Mouse (Mus musculus) CH12.LX (cell line): ENCODE data around the gene Gm10912. TPM values are rescaled to one million over a fixed set of nuclear protein-coding genes. Genes with fewer than 3 reads are reported as not detected.
"Not testable (repeated sequence)": the region's sequence is repeated elsewhere in the genome, so short reads cannot be mapped to it uniquely, and the experiment has no call there.

ENCODE experiments used
- DNase-seq: peaks from one replicate; pipeline ENCODE4 v3.0.0-alpha.2; 2013; ENCODE audit errors: extremely low read depth
- H3K27ac ChIP-seq: 2 replicates; pipeline ENCODE4 v1.5.1; 2012; ENCODE audit warnings: low read depth, mild to moderate bottlenecking, control low read depth, moderate library complexity; ENCODE audit not compliant: insufficient read depth
- H3K27me3 ChIP-seq: replicated peaks from 2 replicates; pipeline ENCODE3; 2012; ENCODE audit warnings: inconsistent platforms
- H3K36me3 ChIP-seq, 2 experiments: replicated peaks in 1 of 2; 2 replicates each; pipeline versions ENCODE3 to v1.6.1; 2012; ENCODE audit warnings: inconsistent platforms in 1 of 2, low read length in 1 of 2, mild to moderate bottlenecking in 1 of 2, mixed read lengths in 1 of 2, moderate library complexity in 1 of 2; ENCODE audit not compliant: control insufficient read depth in 1 of 2, insufficient read depth in 1 of 2
- H3K4me1 ChIP-seq, 2 experiments: 2 replicates each; pipeline ENCODE4 v1.6.1; 2012; ENCODE audit warnings: inconsistent platforms in 1 of 2, moderate library complexity in 1 of 2; ENCODE audit not compliant: insufficient read depth in 2 of 2, control insufficient read depth in 1 of 2
- H3K4me2 ChIP-seq: 2 replicates; pipeline ENCODE4 v1.6.1; 2012; ENCODE audit warnings: low read depth, mild to moderate bottlenecking, control low read depth; ENCODE audit not compliant: poor library complexity, insufficient read depth, severe bottlenecking
- H3K4me3 ChIP-seq, 3 experiments: fragments of 150-350 bp in 1 of 3; sonication (generic) in 1 of 3; replicated peaks in 1 of 3; 2 replicates each; pipeline versions ENCODE3 to v1.5.1; 2011 to 2012; ENCODE audit warnings: low read depth in 2 of 3, low read length in 2 of 3, mild to moderate bottlenecking in 2 of 3, moderate library complexity in 2 of 3, control low read depth in 1 of 3, improper control_type of control experiment in 1 of 3, inconsistent platforms in 1 of 3, mixed read lengths in 1 of 3; ENCODE audit not compliant: poor library complexity in 1 of 3
- H3K79me2 ChIP-seq: replicated peaks from 2 replicates; pipeline ENCODE4 v1.6.1; 2012; ENCODE audit warnings: mild to moderate bottlenecking, moderate library complexity; ENCODE audit not compliant: control insufficient read depth, poor library complexity, insufficient read depth, severe bottlenecking; ENCODE audit errors: extremely low read depth
- H3K9ac ChIP-seq: 2 replicates; pipeline ENCODE4 v1.6.1; 2012; ENCODE audit warnings: low read depth, mild to moderate bottlenecking, control low read depth, moderate library complexity; ENCODE audit not compliant: insufficient read depth
- H3K9me3 ChIP-seq: replicated peaks from 2 replicates; pipeline ENCODE3; 2012; ENCODE audit warnings: low read length, inconsistent platforms, mixed read lengths
- BHLHE40 ChIP-seq: IDR thresholded peaks from 2 replicates; pipeline ENCODE4 v1.6.1; 2011; ENCODE audit warnings: mild to moderate bottlenecking, low read depth, low read length, improper control_type of control experiment
- CHD2 ChIP-seq: IDR thresholded peaks from 2 replicates; pipeline ENCODE4 v1.6.1; 2011; ENCODE audit warnings: low read length, improper control_type of control experiment
- ELF1 ChIP-seq: IDR thresholded peaks from 2 replicates; pipeline ENCODE4 v1.6.1; 2014; ENCODE audit warnings: low read depth, mild to moderate bottlenecking, inconsistent platforms, low read length, improper control_type of control experiment
- EP300 ChIP-seq: IDR thresholded peaks from 2 replicates; pipeline ENCODE4 v1.6.1; 2011; ENCODE audit warnings: low read length, improper control_type of control experiment
- ETS1 ChIP-seq: conservative IDR thresholded peaks from 2 replicates; pipeline ENCODE4 v1.6.1; 2012; ENCODE audit warnings: low read depth, mild to moderate bottlenecking, inconsistent platforms, low read length, improper control_type of control experiment, moderate library complexity
- JUND ChIP-seq: conservative IDR thresholded peaks from 2 replicates; pipeline ENCODE4 v1.6.1; 2011; ENCODE audit warnings: low read depth, low read length, improper control_type of control experiment
- MEF2A ChIP-seq: IDR thresholded peaks from 2 replicates; pipeline ENCODE4 v1.6.1; 2014; ENCODE audit warnings: low read depth, mild to moderate bottlenecking, inconsistent platforms, low read length, improper control_type of control experiment, borderline replicate concordance
- MXI1 ChIP-seq: IDR thresholded peaks from 2 replicates; pipeline ENCODE4 v1.6.1; 2011; ENCODE audit warnings: mild to moderate bottlenecking, low read depth, low read length, improper control_type of control experiment
- NELFE ChIP-seq: IDR thresholded peaks from 2 replicates; pipeline ENCODE4 v1.6.1; 2011; ENCODE audit warnings: low read depth, low read length, improper control_type of control experiment
- NRF1 ChIP-seq: IDR thresholded peaks from 2 replicates; pipeline ENCODE4 v1.6.1; 2014; ENCODE audit warnings: low read depth, mild to moderate bottlenecking, inconsistent platforms, low read length, improper control_type of control experiment, moderate library complexity
- PAX5 ChIP-seq: IDR thresholded peaks from 2 replicates; pipeline ENCODE4 v1.6.1; 2012; ENCODE audit warnings: low read length, inconsistent platforms, mixed read lengths
- POLR2A ChIP-seq: IDR thresholded peaks from 2 replicates; pipeline ENCODE4 v1.6.1; 2011; ENCODE audit warnings: low read depth, mild to moderate bottlenecking, improper control_type of control experiment, low read length
- RAD21 ChIP-seq: IDR thresholded peaks from 2 replicates; pipeline ENCODE4 v1.6.1; 2011; ENCODE audit warnings: low read depth, mild to moderate bottlenecking, low read length, improper control_type of control experiment, moderate library complexity
- RCOR1 ChIP-seq: conservative IDR thresholded peaks from 2 replicates; pipeline ENCODE4 v1.6.1; 2012; ENCODE audit warnings: low read depth, mild to moderate bottlenecking, inconsistent platforms, low read length, improper control_type of control experiment
- SIN3A ChIP-seq: IDR thresholded peaks from 2 replicates; pipeline ENCODE4 v1.6.1; 2012; ENCODE audit warnings: low read length, improper control_type of control experiment, inconsistent platforms
- TBP ChIP-seq: conservative IDR thresholded peaks from 2 replicates; pipeline ENCODE4 v1.6.1; 2011; ENCODE audit warnings: low read depth, low read length, improper control_type of control experiment
- TCF12 ChIP-seq: IDR thresholded peaks from 2 replicates; pipeline ENCODE4 v1.6.1; 2014; ENCODE audit warnings: low read depth, mild to moderate bottlenecking, inconsistent platforms, low read length, improper control_type of control experiment
- USF2 ChIP-seq: conservative IDR thresholded peaks from 2 replicates; pipeline ENCODE4 v1.6.1; 2011; ENCODE audit warnings: low read depth, low read length, improper control_type of control experiment
- ZC3H11A ChIP-seq: IDR thresholded peaks from 2 replicates; pipeline ENCODE4 v1.6.1; 2012; ENCODE audit warnings: low read depth, mild to moderate bottlenecking, inconsistent platforms, low read length, improper control_type of control experiment
- ZKSCAN1 ChIP-seq: IDR thresholded peaks from 2 replicates; pipeline ENCODE4 v1.6.1; 2012; ENCODE audit warnings: low read depth, inconsistent platforms, low read length, improper control_type of control experiment, borderline replicate concordance
- dilution Hi-C: fragments of 300-500 bp; cut with MboI; formaldehyde crosslinking; loops from 2 replicates; pipeline ENCODE4 v1.14.3; 2020; ENCODE audit warnings: low sequenced_read_pairs; ENCODE audit not compliant: extremely low pct_unique_long_range_greater_than_20kb, extremely low pct_ligation_motif_present
- in situ Hi-C: fragments of 300-500 bp; cut with MboI; formaldehyde crosslinking; loops from 3 replicates; pipeline ENCODE4 v1.14.3; 2019; ENCODE audit warnings: low sequenced_read_pairs, low pct_ligation_motif_present, low pct_unique_long_range_greater_than_20kb, mixed read lengths
- polyA plus RNA-seq: library from polyadenylated mRNA; unstranded; fragments of >175 nt; gene quantifications from 2 replicates; pipeline ENCODE4 v1.2.1, GENCODE M21; 2012; ENCODE audit warnings: low read depth; ENCODE audit not compliant: insufficient read length
- total RNA-seq, 2 experiments: library from RNA; depleted of rRNA; stranded (reverse); fragments of 300-350 nt in 1 of 2; fragments of >200 nt in 1 of 2; gene quantifications; 2 replicates each; pipeline ENCODE4 v1.2.3; 2012 to 2014

Gene Gm10912
- total and polyA plus RNA-seq, 3 experiments, result not detected

GRCm38 (mm10) chr2:104099946-104100345, 34.3 kb downstream of the Gm10912 start:
- Histone ChIP-seq H3K4me1 (peaks cover 0 to 9% of the 10 kb centered on the region in 2 experiments; a peak in 2 of 4 replicates), H3K79me2 (no peaks in the 10 kb centered on the region), H3K27me3 (no peaks in the 10 kb centered on the region), H3K36me3 (no peaks in the 10 kb centered on the region), H3K9ac (no peak overlapping the region), H3K4me2 (no peak overlapping the region), H3K9me3 (no peaks in the 10 kb centered on the region), H3K4me3 (no peak overlapping the region), H3K27ac (no peak overlapping the region)
- in situ Hi-C loops (no loop called here), dilution Hi-C loops (no loop called here)
- DNase-seq, result no peak
- TF ChIP-seq ETS1, result no peak
- no peak for TF ChIP-seq RCOR1
- TF ChIP-seq PAX5, result no peak
- no peak for TF ChIP-seq ZKSCAN1
- TF ChIP-seq TBP, result no peak
- TF ChIP-seq RAD21, result no peak
- no peak for TF ChIP-seq EP300
- TF ChIP-seq SIN3A, result no peak
- TF ChIP-seq POLR2A, result no peak
- TF ChIP-seq BHLHE40, result no peak
- TF ChIP-seq ZC3H11A, result no peak
- TF ChIP-seq NRF1, result no peak
- TF ChIP-seq MXI1, result no peak
- no peak for TF ChIP-seq JUND
- no peak for TF ChIP-seq TCF12
- TF ChIP-seq USF2, result no peak
- no peak for TF ChIP-seq CHD2
- no peak for TF ChIP-seq ELF1

DNA sequence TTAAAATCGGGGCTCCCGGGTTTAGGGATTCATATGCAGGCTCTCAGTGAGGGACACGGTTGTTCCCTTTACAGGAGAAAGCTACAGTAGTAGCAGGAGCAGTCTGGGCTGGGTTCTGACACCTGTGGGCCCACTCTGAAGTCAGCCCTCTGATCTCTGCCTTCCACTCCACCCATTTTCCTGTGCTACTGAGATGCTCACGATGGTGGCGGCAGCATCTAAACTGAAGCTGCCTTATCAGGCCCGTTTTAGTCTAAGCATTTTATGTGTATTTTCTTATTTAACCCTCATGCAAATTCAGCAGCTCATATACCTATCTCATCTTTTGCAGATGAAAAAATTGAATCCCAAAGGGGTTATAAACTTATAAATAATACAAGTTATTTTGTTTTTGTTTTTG, 39.2 kb downstream of the Gm10912 start:
- dilution Hi-C loops (no loop called here), in situ Hi-C loops (no loop called here)
- Histone ChIP-seq H3K27me3 (no peaks in the 10 kb centered on the region), H3K79me2 (no peaks in the 10 kb centered on the region), H3K4me3 (no peak overlapping the region), H3K9ac (no peak overlapping the region), H3K36me3 (peaks cover 0 to 2% of the 10 kb centered on the region in 2 experiments), H3K9me3 (no peaks in the 10 kb centered on the region), H3K27ac (no peak overlapping the region), H3K4me2 (no peak overlapping the region), H3K4me1 (peaks cover 0 to 4% of the 10 kb centered on the region in 2 experiments; a peak in 1 of 4 replicates)
- DNase-seq, result no peak
- TF ChIP-seq TCF12 (no peak), MEF2A (no peak), NELFE (no peak)

DNA sequence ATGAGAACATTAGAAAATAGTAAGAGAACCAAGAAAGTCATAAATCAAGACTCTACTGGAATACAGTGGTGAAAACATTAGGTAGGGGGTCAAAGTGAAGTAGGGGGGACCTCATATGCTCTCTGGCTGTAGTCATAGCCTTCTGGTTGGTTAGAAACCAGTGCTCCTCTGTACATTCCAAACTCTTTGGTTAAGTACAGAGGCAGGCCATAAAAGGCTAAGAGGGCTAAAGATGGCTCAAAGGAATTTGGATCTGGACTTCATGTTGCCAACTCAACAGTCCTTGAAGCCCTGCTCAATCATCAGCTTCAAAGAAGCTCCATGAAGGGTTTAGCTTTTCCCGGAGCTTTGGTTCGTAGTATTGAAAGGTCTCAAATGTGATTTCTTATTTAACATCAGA, 43.4 kb downstream of the Gm10912 start:
- dilution Hi-C loops, in situ Hi-C loops, H3K27ac ChIP-seq, H3K9ac ChIP-seq, H3K4me1 ChIP-seq, H3K36me3 ChIP-seq, H3K4me2 ChIP-seq, H3K4me3 ChIP-seq, DNase-seq, H3K9me3 ChIP-seq, H3K27me3 ChIP-seq, H3K79me2 ChIP-seq: not testable (repeated sequence)
